Mouse (Mus musculus) embryonic facial prominence, embryonic 11.5 days (tissue): Measurements from ENCODE around the gene Phip. TPM values are rescaled to one million over a fixed set of nuclear protein-coding genes. Genes with fewer than 3 reads are reported as not detected.

Experiments
- ATAC-seq: fragments of 200-750 bp; cut with Nextera tagmentation; replicated peaks from 2 replicates; pipeline ENCODE4 v1.8.0; 2017; ENCODE audit warnings: low read depth; ENCODE audit not compliant: insufficient number of reproducible peaks, low FRiP score, low TSS enrichment
- DNase-seq: peaks from one replicate; pipeline ENCODE4 v3.0.0-alpha.2; 2015; ENCODE audit warnings: low spot score
- H3K27ac ChIP-seq: fragments of 300-500 bp; sonication (generic); replicated peaks from 2 replicates; pipeline ENCODE4 v1.5.1; 2014; ENCODE audit warnings: mild to moderate bottlenecking, low read depth, low read length, control low read depth
- H3K27me3 ChIP-seq: fragments of 300-500 bp; sonication (generic); 2 replicates; pipeline ENCODE4 v1.6.1; 2014; ENCODE audit warnings: mild to moderate bottlenecking, low read length, moderate library complexity, mixed read lengths; ENCODE audit not compliant: control insufficient read depth, insufficient read depth
- H3K36me3 ChIP-seq: fragments of 300-500 bp; sonication (generic); replicated peaks from 2 replicates; pipeline ENCODE4 v1.6.1; 2014; ENCODE audit warnings: low read depth, mild to moderate bottlenecking, low read length, moderate library complexity, mixed read lengths; ENCODE audit not compliant: control insufficient read depth, insufficient read depth
- H3K4me1 ChIP-seq: fragments of 300-500 bp; sonication (generic); 2 replicates; pipeline ENCODE4 v1.6.1; 2014; ENCODE audit warnings: low read length, mixed read lengths; ENCODE audit not compliant: control insufficient read depth, insufficient read depth
- H3K4me2 ChIP-seq: fragments of 300-500 bp; sonication (generic); 2 replicates; pipeline ENCODE4 v1.6.1; 2014; ENCODE audit warnings: low read depth, mild to moderate bottlenecking, control low read depth, low read length, moderate library complexity
- H3K4me3 ChIP-seq: fragments of 300-500 bp; sonication (generic); 2 replicates; pipeline ENCODE4 v1.5.1; 2014; ENCODE audit warnings: low read depth, low read length, control low read depth
- H3K9ac ChIP-seq: fragments of 300-500 bp; sonication (generic); replicated peaks from 2 replicates; pipeline ENCODE4 v1.6.1; 2014; ENCODE audit warnings: mild to moderate bottlenecking, control low read depth, low read length
- H3K9me3 ChIP-seq: fragments of 300-500 bp; sonication (generic); replicated peaks from 2 replicates; pipeline ENCODE4 v1.6.1; 2016; ENCODE audit warnings: mild to moderate bottlenecking, low read length, inconsistent platforms, mixed read lengths; ENCODE audit not compliant: control insufficient read depth
- WGBS: fragments of 180-500 bp; shearing (Covaris S2); extraction: QIAGEN DNeasy Blood & Tissue Kit; methylation state at CpG from one replicate; pipeline ENCODE4 v1.1.7; 2014; 5-methylcytosine and 5-hydroxymethylcytosine counted together
- polyA plus RNA-seq: library from polyadenylated mRNA; unstranded; fragments of >200 nt; fragmentation: Nextera tagmentation; extraction: Ambion mirVana; gene quantifications from 2 replicates; pipeline ENCODE4 v1.2.1, GENCODE M21; 2014

The Phip gene
- polyA plus RNA-seq, 1 experiment from 2014 or later, result 135 TPM

GRCm38 (mm10) chr9:82974962-82975341 lies 364 bp downstream of the Phip start:
- Histone ChIP-seq H3K4me3 (peak overlapping the region; percentile 89), H3K9ac (peak overlapping the region; percentile 99), H3K27ac (peak overlapping the region; percentile 99), H3K9me3 (no peaks in the 10 kb centered on the region), H3K36me3 (no peaks in the 10 kb centered on the region), H3K4me2 (peak overlapping the region; percentile 48), H3K27me3 (no peaks in the 10 kb centered on the region), H3K4me1 (no peaks in the 10 kb centered on the region)
- WGBS, result 0% methylated on average over 53 of the region's 61 CpGs
- ATAC-seq, result peak; percentile 12; the same call in 1 of the 2 replicates
- no peak for DNase-seq

GRCm38 (mm10) chr9:82974187-82974861 lies 992 bp downstream of the Phip start:
- no peaks in the 10 kb centered on the region for H3K27me3 ChIP-seq
- H3K36me3 ChIP-seq, result no peaks in the 10 kb centered on the region
- peak overlapping the region; percentile 37 for H3K4me2 ChIP-seq
- DNase-seq (peak; percentile 93), ATAC-seq (peak; percentile 85)
- H3K9ac ChIP-seq, result peak overlapping the region; percentile 99
- under 1% methylated on average over 65 of the region's 75 CpGs for WGBS
- no peaks in the 10 kb centered on the region for H3K4me1 ChIP-seq
- peak overlapping the region; percentile 99 for H3K27ac ChIP-seq
- peak overlapping the region; percentile 89 for H3K4me3 ChIP-seq
- H3K9me3 ChIP-seq, result no peaks in the 10 kb centered on the region

- Histone ChIP-seq H3K9me3 (no peaks in the 10 kb centered on the region), H3K27ac (no peak overlapping the region), H3K9ac (peak overlapping the region; percentile 99), H3K4me3 (peak overlapping the region; percentile 89), H3K4me1 (no peaks in the 10 kb centered on the region), H3K4me2 (peak overlapping the region; percentile 56), H3K36me3 (no peaks in the 10 kb centered on the region), H3K27me3 (no peaks in the 10 kb centered on the region)
- ATAC-seq (no peak), DNase-seq (no peak)
- 26% methylated on average over 8 of the region's 8 CpGs for WGBS
These were observed 1.9 kb downstream of the Phip start for GRCm38 (mm10) chr9:82973321-82973892.

- Histone ChIP-seq H3K36me3 (no peaks in the 10 kb centered on the region), H3K9me3 (no peaks in the 10 kb centered on the region), H3K4me3 (no peak overlapping the region), H3K27ac (no peak overlapping the region), H3K4me2 (no peak overlapping the region), H3K9ac (no peak overlapping the region), H3K4me1 (no peaks in the 10 kb centered on the region), H3K27me3 (no peaks in the 10 kb centered on the region)
- 83% methylated on average over 1 of the region's 1 CpGs for WGBS
- no peak for ATAC-seq
- no peak for DNase-seq
These were observed 3.9 kb downstream of the Phip start for GRCm38 (mm10) chr9:82971433-82971832.

- ATAC-seq, result no peak
- DNase-seq, result no peak
- Histone ChIP-seq H3K4me3 (no peak overlapping the region), H3K9me3 (no peaks in the 10 kb centered on the region), H3K9ac (no peak overlapping the region), H3K36me3 (no peaks in the 10 kb centered on the region; the same call in 1 of the 2 replicates), H3K27me3 (no peaks in the 10 kb centered on the region), H3K27ac (no peak overlapping the region), H3K4me2 (no peak overlapping the region), H3K4me1 (no peaks in the 10 kb centered on the region)
- 84% methylated on average over 8 of the region's 8 CpGs for WGBS
These were observed 8.2 kb downstream of the Phip start for GRCm38 (mm10) chr9:82967076-82967621.

- Histone ChIP-seq H3K27me3 (no peaks in the 10 kb centered on the region), H3K27ac (no peak overlapping the region), H3K4me1 (no peaks in the 10 kb centered on the region), H3K4me3 (no peak overlapping the region), H3K36me3 (no peaks in the 10 kb centered on the region; the same call in 1 of the 2 replicates), H3K9me3 (no peaks in the 10 kb centered on the region), H3K9ac (no peak overlapping the region), H3K4me2 (no peak overlapping the region)
- ATAC-seq (no peak), DNase-seq (no peak)
- 84% methylated on average over 4 of the region's 4 CpGs for WGBS
These were observed 11.3 kb downstream of the Phip start for GRCm38 (mm10) chr9:82963981-82964380.

- DNase-seq, result no peak
- WGBS, result 93% methylated on average over 2 of the region's 2 CpGs
- no peak overlapping the region for H3K4me2 ChIP-seq
- no peak overlapping the region for H3K4me3 ChIP-seq
- H3K27ac ChIP-seq, result no peak overlapping the region
- H3K9ac ChIP-seq, result no peak overlapping the region
- no peak for ATAC-seq
- H3K9me3 ChIP-seq, result no peaks in the 10 kb centered on the region
- no peaks in the 10 kb centered on the region for H3K27me3 ChIP-seq
- H3K36me3 ChIP-seq, result no peaks in the 10 kb centered on the region; the same call in 1 of the 2 replicates
- H3K4me1 ChIP-seq, result no peaks in the 10 kb centered on the region
These were observed 14.0 kb downstream of the Phip start for GRCm38 (mm10) chr9:82961352-82961751.

GRCm38 (mm10) chr9:82955267-82955666 lies 20.0 kb downstream of the Phip start:
- no peaks in the 10 kb centered on the region for H3K4me1 ChIP-seq
- WGBS, result 68% methylated on average over 4 of the region's 4 CpGs
- no peaks in the 10 kb centered on the region for H3K9me3 ChIP-seq

More at GRCm38 (mm10) chr9:82955267-82955666, 20.0 kb downstream of the Phip start:
- Histone ChIP-seq H3K27ac (no peak overlapping the region), H3K4me2 (no peak overlapping the region), H3K9ac (no peak overlapping the region), H3K36me3 (peaks cover 3% of the 10 kb centered on the region; the same call in 1 of the 2 replicates), H3K4me3 (no peak overlapping the region), H3K27me3 (no peaks in the 10 kb centered on the region)
- ATAC-seq, result no peak
- peak; percentile 58 for DNase-seq
